Mouse (Mus musculus) cerebellum, postnatal 36 days (tissue): ENCODE data around the gene Hamp2.
"Not testable (repeated sequence)": the region's sequence is repeated elsewhere in the genome, so short reads cannot be mapped to it uniquely, and the experiment has no call there.

ENCODE experiments used
- DNase-seq, 2 experiments: peaks; one replicate each; pipeline ENCODE4 v3.0.0; 2021 to 2022; ENCODE audit warnings: mixed read lengths in 2 of 2

Hamp2 gene

DNA sequence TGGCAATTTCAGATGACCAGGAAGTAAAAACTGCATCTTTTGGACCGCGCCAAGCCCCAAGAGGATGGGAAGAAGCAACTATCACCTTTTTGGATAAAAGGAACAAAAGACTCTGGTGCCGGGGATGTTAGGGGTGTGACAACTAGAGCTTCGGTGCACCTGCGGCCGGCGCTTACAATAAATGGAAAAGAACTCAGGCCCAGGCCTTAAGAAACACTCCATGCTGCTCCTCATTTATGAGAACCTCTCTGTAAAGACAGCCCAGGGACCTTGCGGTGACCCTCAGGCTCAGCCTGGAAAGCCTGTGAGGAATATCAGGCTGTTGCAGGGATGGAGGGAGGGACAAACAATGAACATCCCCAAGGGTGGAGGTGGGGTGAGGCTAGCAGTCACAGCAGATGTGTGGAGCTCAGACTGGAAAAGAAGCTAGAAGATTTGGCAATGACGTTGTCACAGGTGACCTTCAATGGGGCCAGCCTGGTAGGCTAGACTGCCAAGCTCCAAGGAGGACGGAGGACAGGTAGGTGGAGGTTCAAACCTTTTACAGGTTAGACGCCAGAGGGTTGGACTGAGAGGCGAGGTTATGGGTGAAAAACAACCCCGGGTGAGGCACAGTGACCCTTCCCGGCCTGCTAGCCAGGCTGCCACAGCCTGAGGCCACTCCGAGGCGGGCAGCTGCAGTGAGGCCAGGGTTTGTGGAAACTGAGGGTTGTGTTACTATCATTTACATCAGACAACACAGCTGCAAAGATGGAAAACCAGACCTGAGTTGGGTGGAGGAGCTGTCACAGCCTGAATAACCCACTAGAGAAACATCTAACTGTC is 28.2 kb upstream of the Hamp2 start:
- no peak for DNase-seq

DNA sequence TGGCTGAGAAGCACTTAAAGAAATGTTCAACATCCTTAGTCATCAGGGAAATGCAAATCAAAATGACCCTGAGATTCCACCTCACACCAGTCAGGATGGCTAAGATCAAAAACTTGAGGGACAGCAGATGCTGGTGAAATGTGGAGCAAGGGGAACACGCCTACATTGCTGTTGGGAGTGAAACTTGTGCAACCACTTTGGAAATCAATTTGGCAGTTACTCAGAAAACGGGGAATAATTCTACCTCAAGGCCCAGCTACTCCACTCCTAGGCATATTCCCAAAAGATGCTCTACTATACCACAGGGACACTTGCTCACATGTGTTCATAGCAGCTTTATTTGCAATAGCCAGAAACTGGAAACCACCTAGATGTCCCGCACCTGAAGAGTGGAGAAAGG is 25.4 kb upstream of the Hamp2 start:
- not testable (repeated sequence) for DNase-seq

DNA sequence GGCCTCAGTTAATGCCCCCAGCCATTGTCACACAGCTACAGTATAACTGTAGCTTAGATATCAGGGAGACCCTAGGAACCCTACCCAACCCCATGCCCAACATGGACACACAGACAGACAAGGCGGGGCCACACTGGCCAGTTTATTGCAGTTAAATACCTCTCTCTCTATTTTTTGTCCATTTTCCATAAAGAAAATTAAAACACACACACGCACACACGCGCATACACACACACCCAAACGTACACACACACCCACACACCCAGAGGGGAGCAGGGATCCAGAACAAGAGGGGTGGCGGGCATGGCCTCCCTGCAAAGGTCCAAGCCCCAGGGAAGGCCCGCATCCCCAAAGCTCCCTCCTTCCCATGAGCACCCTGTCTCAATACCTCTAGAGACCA is 21.4 kb upstream of the Hamp2 start:
- DNase-seq, result no peak

DNA sequence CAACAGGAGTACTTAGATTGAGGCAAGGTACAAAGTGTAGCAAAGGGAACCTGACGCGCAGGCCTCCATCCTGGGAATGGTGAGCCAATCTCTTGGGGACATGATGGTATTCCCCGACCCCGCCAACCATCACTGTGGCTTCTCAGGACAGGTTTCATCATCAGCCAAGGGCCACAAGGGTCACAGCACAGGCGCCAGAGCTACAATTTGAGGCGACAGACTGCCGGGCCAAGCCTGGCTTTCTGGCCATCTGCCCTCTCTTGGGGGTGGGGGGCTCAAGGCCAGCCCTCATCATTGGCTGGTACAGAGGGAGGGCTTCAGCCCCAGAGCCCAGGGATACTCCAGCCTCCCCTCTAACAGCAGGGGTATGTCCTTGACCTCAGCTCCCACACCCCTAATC is 21.0 kb upstream of the Hamp2 start:
- DNase-seq, result not testable (repeated sequence)

DNA sequence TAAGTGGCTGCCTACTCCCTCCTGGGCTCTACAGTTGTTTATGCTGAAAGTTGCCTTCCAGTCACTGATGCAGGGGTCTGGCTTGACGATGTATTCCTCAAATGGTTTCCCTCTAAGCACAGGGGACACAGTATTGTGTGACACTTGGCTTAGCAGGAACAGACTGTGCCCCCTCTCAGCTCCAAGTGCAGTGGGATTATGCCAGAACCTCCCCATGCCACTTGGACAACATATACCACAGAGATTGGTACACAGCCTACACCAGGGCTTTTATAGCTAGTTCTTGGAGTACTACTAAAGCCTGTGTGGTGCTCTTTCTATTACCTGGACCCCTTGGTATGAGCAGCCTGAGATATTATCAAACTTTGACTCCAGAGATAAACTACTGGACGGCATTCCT is 20.2 kb upstream of the Hamp2 start:
- not testable (repeated sequence) for DNase-seq

DNA sequence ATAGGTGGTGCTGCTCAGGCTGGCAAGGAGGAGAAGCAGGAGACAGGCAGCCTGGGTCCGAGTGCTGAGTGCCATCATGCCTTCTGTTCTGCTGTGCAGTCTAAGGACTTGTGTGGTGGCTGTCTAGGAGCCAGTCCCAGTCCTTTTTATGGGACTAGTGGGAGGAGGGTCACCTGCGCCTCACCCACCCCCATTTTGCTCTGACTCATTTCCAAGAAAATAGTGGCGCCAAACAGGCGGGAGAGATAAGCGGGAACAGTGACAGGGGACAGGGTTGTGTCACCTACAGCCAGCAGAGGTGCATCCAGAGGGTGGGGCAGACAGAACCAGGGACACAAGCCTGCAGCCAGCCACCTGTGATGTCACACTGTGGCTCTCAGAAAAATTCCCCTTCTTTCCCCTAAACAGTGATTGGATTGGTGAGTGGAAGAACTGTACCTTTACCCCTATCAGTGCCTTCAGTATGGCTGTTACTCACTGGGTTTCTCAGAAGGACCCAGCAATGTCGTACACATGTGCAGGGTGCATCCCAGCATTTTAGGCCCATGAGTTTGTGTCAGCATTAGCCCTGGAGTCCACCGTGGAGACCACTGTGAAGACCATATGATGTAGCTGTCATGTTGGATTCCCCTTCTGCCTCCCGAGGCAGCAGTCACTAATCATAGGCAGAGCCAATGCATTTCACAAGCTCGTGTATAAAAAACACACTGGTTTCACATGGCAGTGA is 19.6 kb upstream of the Hamp2 start, which contains the start of gene Hamp:
Gene Hamp (minus strand): TSS at position 124 of the 727 bp plus-strand sequence.
- no peak for DNase-seq

DNA sequence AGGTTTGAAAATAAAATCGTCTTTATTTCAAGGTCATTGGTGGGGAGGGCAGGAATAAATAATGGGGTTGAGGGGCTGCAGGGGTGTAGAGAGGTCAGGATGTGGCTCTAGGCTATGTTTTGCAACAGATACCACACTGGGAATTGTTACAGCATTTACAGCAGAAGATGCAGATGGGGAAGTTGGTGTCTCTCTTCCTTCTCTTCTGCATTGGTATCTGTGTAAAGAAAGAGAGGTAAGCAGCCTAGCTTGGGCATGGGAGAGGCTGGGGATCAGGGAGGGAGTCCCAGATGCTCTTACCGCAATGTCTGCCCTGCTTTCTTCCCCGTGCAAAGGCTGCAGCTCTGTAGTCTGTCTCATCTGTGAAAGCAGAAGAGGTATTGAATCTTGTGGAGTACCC is 17.9 kb upstream of the Hamp2 start:
- not testable (repeated sequence) for DNase-seq

DNA sequence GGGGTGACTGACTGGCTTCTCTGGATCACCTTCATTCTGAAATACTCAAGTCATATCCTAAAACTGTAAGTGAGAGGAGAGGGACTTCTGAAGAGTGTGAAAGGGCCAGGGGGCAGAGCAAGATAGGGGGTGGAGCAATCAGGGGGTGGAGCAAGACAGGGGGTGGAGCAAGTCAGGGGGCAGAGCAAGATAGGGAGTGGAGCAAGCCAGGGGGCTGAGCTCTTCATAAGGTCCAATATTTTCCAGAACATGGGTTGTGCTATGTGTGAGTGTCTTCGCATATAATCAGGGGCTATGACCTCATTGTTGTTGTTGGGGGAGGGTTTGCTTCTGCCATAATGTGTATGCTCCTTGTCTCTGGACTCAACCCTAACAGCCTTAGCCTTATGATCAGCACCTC is 15.6 kb upstream of the Hamp2 start:
- not testable (repeated sequence) for DNase-seq

DNA sequence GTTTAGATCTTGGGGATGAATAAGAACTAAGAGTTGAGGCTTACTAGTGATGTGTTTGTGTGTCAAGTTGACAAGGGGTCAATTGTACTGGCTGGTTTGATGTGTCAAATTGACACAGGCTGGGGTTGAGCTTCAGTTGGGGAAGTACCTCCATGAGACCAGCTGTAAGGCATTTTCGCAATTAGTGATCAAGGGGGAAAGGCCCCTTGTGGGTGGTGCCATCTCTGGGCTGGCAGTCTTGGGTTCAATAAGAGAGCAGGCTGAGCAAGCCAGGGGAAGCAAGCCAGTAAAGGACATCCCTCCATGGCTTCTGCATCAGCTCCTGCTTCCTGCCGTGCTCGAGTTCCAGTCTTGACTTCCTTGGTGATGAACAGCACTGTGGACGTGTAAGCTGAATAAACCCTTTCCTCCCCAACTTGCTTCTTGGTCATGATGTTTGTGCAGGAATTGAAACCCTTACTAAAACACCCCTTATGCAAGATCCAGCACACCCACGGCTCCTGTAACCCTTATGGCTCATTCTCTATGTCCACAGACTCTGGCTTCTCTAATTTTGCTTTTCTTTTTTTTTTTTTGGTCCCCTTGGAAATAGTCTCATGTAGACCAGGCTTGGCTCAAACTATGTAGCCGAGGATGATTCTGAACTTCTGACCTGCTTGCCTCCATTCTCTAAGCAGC is 11.1 kb upstream of the Hamp2 start:
- DNase-seq, result not testable (repeated sequence)

DNA sequence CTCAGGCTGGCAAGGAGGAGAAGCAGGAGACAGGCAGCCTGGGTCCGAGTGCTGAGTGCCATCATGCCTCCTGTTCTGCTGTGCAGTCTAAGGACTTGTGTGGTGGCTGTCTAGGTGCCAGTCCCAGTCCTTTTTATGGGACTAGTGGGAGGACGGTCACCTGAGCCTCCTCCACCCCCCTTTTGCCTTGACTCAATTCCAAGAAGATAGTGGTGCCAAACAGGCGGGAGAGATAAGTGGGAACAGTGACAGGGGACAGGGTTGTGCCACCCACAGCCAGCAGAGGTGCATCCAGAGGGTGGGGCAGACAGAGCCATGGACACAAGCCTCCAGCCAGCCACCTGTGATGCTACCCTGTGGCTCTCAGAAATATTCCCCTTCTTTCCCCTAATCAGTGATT is 410 bp downstream of the Hamp2 start:
- DNase-seq, result no peak

DNA sequence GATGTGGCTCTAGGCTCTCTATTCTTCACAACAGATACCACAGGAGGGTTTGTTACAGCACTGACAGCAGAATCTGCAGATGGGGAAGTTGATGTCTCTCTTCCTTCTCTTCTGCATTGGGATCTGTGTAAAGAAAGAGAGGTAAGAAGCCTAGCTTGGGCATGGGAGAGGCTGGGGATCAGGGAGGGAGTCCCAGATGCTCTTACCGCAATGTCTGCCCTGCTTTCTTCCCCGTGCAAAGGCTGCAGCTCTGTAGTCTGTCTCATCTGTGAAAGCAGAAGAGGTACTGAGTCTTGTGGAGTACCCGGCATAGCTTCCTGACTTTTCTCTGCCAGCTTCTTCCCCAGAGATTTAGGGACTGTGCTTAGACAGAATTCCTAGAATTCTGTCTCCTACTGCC is 2.0 kb downstream of the Hamp2 start:
- DNase-seq, result not testable (repeated sequence)

DNA sequence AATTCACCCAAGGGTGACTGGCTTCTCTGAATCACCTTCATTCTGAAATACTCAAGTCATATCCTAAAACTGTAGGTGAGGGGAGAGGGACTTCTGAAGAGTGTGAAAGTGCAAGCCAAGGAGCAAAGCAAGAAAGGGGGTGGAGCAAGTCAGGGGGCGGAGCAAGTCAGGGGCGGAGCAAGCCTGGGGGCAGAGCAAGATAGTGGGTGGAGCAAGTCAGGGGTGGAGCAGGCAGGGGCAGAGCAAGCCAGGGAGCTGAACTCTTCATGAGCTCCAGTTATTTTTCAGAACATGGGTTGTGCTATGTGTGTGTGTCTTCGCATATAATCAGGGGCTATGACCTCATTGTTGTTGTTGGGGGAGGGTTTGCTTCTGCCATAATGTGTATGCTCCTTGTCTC is 4.3 kb downstream of the Hamp2 start:
- no peak for DNase-seq

DNA sequence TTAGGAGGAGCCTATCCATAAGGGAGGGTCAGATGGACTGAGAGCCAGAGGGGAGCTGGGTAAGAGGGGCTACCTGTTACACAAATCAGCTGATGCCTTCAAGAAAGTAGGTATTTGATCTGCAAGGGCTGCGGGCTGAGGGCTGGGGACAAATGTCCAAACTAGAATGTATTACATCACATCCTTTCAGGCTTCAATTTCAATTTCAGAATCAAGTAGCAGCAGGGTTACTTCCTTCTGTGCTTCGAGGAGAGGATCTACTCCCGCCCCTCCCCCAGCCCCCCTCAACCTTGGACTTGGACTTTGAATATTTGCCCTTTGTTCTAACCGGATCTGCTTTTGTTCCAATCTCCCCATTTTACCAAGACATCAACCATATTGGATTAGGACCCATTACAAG is 7.3 kb downstream of the Hamp2 start:
- DNase-seq, result no peak

DNA sequence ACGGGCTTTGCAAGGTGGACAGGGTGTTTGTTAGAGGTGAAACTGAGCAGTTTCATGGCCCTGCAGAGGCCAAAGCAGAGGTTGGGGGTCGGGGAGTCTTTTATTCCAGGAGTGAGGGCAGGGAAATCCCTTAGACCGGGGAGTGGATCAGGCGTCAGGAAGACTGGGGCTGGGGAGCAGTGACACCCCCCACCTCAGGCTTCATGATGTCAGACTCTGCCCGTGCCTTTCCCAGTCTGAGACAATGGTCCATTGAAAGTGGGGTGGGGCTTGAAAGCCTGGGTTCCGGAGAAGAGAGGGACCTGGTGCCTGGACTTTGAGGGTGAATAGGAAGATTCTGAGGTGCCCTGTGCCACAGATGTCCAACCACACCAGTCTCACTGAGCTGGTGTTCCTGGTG is 7.8 kb downstream of the Hamp2 start:
- no peak for DNase-seq

DNA sequence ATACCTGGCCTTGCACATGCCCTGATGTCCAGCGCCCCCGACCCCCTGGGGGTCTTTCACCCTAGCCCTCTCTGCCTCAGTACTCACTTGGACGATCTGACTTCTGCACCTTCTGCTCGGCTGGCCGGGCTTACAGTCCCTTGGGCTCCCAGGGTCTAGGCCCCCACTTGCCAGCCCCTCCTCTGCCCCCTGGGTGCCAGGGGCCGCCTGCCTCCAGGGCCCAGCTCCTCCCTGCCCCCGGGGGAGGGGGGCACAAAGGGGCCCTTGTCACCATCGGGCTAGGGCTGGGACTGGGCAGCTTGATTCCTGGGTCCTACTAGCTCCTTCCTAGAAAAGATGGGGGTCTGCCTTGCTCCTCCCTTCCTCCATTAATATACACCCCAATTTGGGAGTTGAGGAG is 9.7 kb downstream of the Hamp2 start, which contains the start of gene Mag:
Gene Mag (minus strand): TSS at position 142 of the 400 bp plus-strand sequence.
- DNase-seq, result no peak

DNA sequence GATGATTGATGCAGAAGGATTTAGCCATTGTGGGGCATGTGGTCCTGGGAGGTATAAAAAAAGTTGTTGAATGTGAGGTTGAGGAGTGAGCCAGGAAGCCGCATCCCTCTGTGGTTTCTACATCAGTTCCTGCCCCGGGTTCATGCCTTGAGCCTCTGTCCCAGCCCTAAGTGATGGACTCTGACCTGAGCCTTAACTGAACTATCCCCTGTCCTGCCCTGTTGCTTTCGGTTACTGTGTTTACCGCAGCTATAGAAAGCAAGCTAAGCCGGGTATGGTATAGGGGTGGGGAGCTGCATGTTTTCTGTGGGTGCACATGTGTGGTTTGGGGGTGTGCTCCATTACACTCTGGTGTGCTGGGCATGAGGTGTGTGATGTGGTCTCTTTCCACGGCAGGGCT is 14.7 kb downstream of the Hamp2 start:
- DNase-seq, result no peak

DNA sequence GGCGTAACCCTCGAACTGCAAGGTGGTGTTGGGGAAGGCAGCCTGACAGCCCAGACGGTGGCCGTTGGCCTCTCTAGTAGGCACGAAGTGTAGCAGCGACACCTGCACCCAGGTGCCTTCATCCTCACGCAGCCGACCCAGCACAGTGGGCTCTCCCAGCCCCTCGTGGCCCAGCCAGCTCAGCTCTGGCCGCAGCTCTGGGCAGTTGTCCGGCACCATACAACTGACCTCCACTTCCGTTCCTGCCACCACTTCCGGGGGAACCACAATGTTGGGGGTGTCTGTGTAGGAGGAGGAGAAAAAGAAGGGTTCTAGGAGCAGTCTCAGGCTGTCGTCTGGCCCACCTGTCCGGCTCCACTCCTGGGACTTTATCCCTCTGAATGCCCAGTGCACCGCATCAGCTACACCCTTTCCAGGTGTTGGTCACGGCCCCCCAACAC is 15.5 kb downstream of the Hamp2 start:
- no peak for DNase-seq

DNA sequence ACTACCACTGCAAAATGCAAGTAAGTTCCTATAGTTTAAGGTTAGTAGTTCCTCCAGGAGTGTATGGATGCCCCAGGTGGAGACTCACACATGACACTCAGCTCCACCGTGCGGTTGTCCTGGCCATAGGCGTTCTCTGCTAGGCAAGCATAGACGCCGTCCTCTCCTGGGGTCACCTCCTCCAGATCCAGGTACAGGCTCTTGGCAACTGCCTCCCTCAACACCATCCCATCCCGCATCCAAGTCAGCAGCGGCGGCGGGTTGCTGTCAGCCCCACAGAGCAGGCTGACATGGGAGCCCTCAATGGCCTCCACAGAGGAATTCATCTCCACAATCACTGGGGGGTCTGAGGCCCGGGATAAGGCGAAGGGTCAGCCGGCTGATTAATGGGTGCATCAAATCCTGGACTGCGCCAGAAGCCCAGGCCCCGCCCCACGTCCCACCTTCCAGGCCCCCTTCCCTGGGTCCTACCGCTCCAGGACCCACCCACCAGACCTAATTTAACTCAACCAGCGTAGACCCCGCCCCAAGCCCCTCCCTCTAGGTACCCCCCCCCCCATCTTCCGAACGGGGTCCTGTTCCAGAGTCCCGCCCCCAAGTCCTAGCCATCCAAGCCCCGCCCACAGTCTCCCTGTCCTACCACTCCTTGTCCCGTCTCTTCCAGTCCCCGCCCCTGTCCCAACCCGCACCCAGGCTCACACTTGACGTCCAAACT is 16.0 kb downstream of the Hamp2 start:
- DNase-seq, result no peak

DNA sequence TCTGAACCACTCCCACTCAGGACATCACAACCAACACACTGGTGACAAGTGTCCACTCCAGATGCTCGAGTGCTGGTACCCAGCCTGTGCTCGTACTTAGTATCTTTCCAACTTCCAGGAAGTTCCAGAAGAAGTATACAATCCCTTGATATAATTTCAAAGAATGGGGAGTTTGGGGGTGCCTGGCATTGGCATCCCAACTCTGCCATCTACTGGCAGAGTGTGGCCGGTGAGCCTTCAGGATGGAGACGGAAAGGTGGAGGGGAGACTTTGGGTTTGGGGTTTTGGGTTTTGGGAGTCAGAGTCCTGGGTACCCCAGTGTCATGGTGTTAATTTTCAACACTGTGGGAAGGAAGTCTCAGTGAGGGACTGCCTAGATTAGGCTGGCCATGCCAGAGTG is 20.4 kb downstream of the Hamp2 start:
- DNase-seq, result no peak

DNA sequence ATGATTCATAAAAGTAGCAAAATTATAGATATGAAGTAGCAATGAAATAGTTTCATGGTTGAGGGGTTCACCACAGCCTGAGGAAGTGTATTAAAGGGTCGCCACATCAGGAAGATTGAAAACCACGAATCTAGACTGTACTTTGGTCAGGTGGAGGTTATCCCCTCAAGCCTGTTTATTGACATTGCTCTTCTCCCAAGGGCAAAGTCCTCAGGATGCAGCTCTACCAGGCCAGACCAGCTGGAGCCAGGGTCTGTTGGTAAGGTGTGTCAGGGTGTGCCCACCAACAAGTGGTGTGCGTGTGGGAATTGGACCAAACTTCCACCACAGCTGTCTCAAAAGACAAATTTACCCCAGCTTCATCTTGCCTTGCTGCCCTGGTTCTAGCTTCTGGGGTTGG is 29.3 kb downstream of the Hamp2 start:
- DNase-seq, result no peak

DNA sequence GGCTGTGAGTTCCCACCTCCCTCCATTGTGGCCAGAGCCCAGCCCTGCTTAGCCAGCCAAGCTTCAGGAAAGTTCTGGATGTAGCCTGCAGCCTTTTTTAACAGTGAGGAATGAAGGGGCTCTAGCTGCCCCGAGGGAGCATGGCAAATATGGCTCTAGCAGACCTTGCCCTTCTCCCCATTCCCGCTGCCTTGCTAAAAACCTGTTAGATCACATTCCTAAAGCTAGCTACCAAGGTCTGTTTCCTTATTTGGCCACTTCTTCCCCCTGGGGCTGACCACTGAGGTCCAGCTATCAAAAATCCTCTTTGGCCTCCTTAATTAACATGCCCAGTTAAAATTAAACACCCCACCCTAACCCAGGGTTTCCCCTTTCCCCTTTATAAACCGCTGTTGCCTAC is 32.0 kb downstream of the Hamp2 start:
- DNase-seq, result no peak

DNA sequence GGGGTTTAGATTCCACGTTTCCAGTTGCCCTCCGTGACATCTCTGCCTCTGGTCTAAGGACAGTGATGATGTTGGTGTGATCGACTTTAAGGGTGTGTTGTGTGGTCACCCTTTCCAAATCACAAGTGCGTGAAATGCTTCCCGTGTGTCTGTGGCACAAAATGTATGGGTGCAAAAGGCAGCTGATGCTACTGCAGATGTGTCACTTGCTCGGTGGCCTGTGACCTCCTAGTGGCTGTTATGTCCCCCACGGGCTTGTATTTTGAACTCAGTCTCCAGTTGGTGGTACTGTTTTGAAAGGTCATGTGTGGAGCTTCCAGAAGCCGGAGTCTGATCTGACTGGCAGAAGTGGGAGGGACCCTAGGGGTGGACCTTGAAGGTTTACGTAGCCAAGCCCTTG is 32.7 kb downstream of the Hamp2 start:
- no peak for DNase-seq

DNA sequence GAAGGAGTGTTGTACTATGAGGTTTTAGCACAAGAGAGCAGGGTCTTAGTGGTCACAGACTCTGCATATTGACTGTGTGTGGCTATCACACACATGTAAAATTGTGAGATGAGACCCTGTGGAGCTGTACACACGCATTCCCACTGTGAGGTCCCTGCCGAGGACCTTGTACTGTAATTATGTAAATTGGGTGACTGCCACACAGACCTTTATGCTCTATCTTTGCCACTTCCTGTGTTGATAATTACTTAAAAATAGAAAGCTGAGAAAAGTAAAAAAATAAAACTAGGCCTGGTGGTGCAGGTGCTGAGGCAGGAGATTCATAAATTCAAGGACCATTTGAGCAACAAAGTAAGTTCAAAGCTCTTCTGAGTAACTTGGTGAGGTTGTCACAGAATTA is 33.8 kb downstream of the Hamp2 start:
- DNase-seq, result no peak
